Mouse (Mus musculus): ENCODE results near the gene Hnrnpdl. TPM values are rescaled to one million over a fixed set of nuclear protein-coding genes. Genes with fewer than 3 reads are reported as not detected.

Hnrnpdl gene
- polyA plus RNA-seq, 1 experiment = 260 TPM

- H3K4me1 ChIP-seq (ENCODE audit: control insufficient read depth, insufficient read depth, low read length) = no peaks in the 10 kb centered on the region
- H3K4me3 ChIP-seq (ENCODE audit: insufficient read depth, low read length) = no peak overlapping the region
- no peak overlapping the region for H3K27ac ChIP-seq (ENCODE audit: insufficient read depth, low read length)
- TF ChIP-seq CTCF (IDR thresholded peaks at IDR 0.05; ENCODE audit: extremely low read depth, insufficient read depth, low read length) = peak; percentile 95
- TF ChIP-seq POLR2A (IDR thresholded peaks at IDR 0.05; ENCODE audit: extremely low read depth, insufficient read depth, low read length) = no peak
Observed at GRCm38 (mm10) chr5:100070255-100070654, 30.8 kb upstream of the Hnrnpdl start.

GRCm38 (mm10) chr5:100069526-100069925, 30.1 kb upstream of the Hnrnpdl start:
- TF ChIP-seq POLR2A (IDR thresholded peaks at IDR 0.05; ENCODE audit: extremely low read depth, insufficient read depth, low read length) = no peak
- no peak for TF ChIP-seq CTCF (IDR thresholded peaks at IDR 0.05; ENCODE audit: extremely low read depth, insufficient read depth, low read length)
- Histone ChIP-seq H3K27ac (ENCODE audit: insufficient read depth, low read length) (no peak overlapping the region), H3K4me3 (ENCODE audit: insufficient read depth, low read length) (no peak overlapping the region), H3K4me1 (ENCODE audit: control insufficient read depth, insufficient read depth, low read length) (no peaks in the 10 kb centered on the region)

- TF ChIP-seq POLR2A (IDR thresholded peaks at IDR 0.05; ENCODE audit: extremely low read depth, insufficient read depth, low read length) = no peak
- TF ChIP-seq CTCF (IDR thresholded peaks at IDR 0.05; ENCODE audit: extremely low read depth, insufficient read depth, low read length) = no peak
- H3K4me1 ChIP-seq (ENCODE audit: control insufficient read depth, insufficient read depth, low read length) = no peaks in the 10 kb centered on the region
- H3K4me3 ChIP-seq (ENCODE audit: insufficient read depth, low read length) = no peak overlapping the region
- no peak overlapping the region for H3K27ac ChIP-seq (ENCODE audit: insufficient read depth, low read length)
Observed at GRCm38 (mm10) chr5:100067579-100067978, 28.1 kb upstream of the Hnrnpdl start.

GRCm38 (mm10) chr5:100060876-100061275, 21.4 kb upstream of the Hnrnpdl start:
- H3K27ac ChIP-seq (ENCODE audit: insufficient read depth, low read length) = no peak overlapping the region
- H3K4me3 ChIP-seq (ENCODE audit: insufficient read depth, low read length) = no peak overlapping the region
- H3K4me1 ChIP-seq (ENCODE audit: control insufficient read depth, insufficient read depth, low read length) = no peaks in the 10 kb centered on the region
- TF ChIP-seq CTCF (IDR thresholded peaks at IDR 0.05; ENCODE audit: extremely low read depth, insufficient read depth, low read length) (no peak), POLR2A (IDR thresholded peaks at IDR 0.05; ENCODE audit: extremely low read depth, insufficient read depth, low read length) (no peak)

- Histone ChIP-seq H3K4me3 (ENCODE audit: insufficient read depth, low read length) (no peak overlapping the region), H3K27ac (ENCODE audit: insufficient read depth, low read length) (no peak overlapping the region), H3K4me1 (ENCODE audit: control insufficient read depth, insufficient read depth, low read length) (no peaks in the 10 kb centered on the region)
- TF ChIP-seq CTCF (IDR thresholded peaks at IDR 0.05; ENCODE audit: extremely low read depth, insufficient read depth, low read length) (no peak), POLR2A (IDR thresholded peaks at IDR 0.05; ENCODE audit: extremely low read depth, insufficient read depth, low read length) (no peak)
Observed at GRCm38 (mm10) chr5:100059326-100059725, 19.9 kb upstream of the Hnrnpdl start.

GRCm38 (mm10) chr5:100058729-100059128, 19.3 kb upstream of the Hnrnpdl start:
- TF ChIP-seq POLR2A (IDR thresholded peaks at IDR 0.05; ENCODE audit: extremely low read depth, insufficient read depth, low read length) (no peak), CTCF (IDR thresholded peaks at IDR 0.05; ENCODE audit: extremely low read depth, insufficient read depth, low read length) (no peak)
- Histone ChIP-seq H3K27ac (ENCODE audit: insufficient read depth, low read length) (no peak overlapping the region), H3K4me3 (ENCODE audit: insufficient read depth, low read length) (no peak overlapping the region), H3K4me1 (ENCODE audit: control insufficient read depth, insufficient read depth, low read length) (no peaks in the 10 kb centered on the region)

- TF ChIP-seq CTCF (IDR thresholded peaks at IDR 0.05; ENCODE audit: extremely low read depth, insufficient read depth, low read length) (no peak), POLR2A (IDR thresholded peaks at IDR 0.05; ENCODE audit: extremely low read depth, insufficient read depth, low read length) (no peak)
- Histone ChIP-seq H3K4me3 (ENCODE audit: insufficient read depth, low read length) (no peak overlapping the region), H3K4me1 (ENCODE audit: control insufficient read depth, insufficient read depth, low read length) (peaks cover 2% of the 10 kb centered on the region), H3K27ac (ENCODE audit: insufficient read depth, low read length) (no peak overlapping the region)
Observed at GRCm38 (mm10) chr5:100057461-100058209, 18.2 kb upstream of the Hnrnpdl start.

GRCm38 (mm10) chr5:100055866-100056369, 16.5 kb upstream of the Hnrnpdl start:
- peaks cover 5% of the 10 kb centered on the region for H3K4me1 ChIP-seq (ENCODE audit: control insufficient read depth, insufficient read depth, low read length)

GRCm38 (mm10) chr5:100054807-100055547, 15.5 kb upstream of the Hnrnpdl start:
- TF ChIP-seq CTCF (IDR thresholded peaks at IDR 0.05; ENCODE audit: extremely low read depth, insufficient read depth, low read length) (no peak), POLR2A (IDR thresholded peaks at IDR 0.05; ENCODE audit: extremely low read depth, insufficient read depth, low read length) (no peak)
- Histone ChIP-seq H3K27ac (ENCODE audit: insufficient read depth, low read length) (no peak overlapping the region), H3K4me1 (ENCODE audit: control insufficient read depth, insufficient read depth, low read length) (peaks cover 5% of the 10 kb centered on the region)

More at GRCm38 (mm10) chr5:100055866-100056369, 16.5 kb upstream of the Hnrnpdl start:
- H3K27ac ChIP-seq (ENCODE audit: insufficient read depth, low read length) = no peak overlapping the region
- H3K4me3 ChIP-seq (ENCODE audit: insufficient read depth, low read length) = no peak overlapping the region
- TF ChIP-seq CTCF (IDR thresholded peaks at IDR 0.05; ENCODE audit: extremely low read depth, insufficient read depth, low read length) (no peak), POLR2A (IDR thresholded peaks at IDR 0.05; ENCODE audit: extremely low read depth, insufficient read depth, low read length) (no peak)

More at GRCm38 (mm10) chr5:100054807-100055547, 15.5 kb upstream of the Hnrnpdl start:
- no peak overlapping the region for H3K4me3 ChIP-seq (ENCODE audit: insufficient read depth, low read length)
